ENCODE assay signal across 15 mouse cellular contexts in genomic region chr10:83374045-83374656, GRCm38 (mm10).
"Had no signal": no experiment of that assay in that cellular context is flagged by ENCODE, and none has a peak within 500 bp of the region (broad histone marks: within the 10 kb centered on the region; RNA-seq: fewer than 3 reads in every experiment).

No protein-coding gene starts in this region.

- DNase-seq: kidney, adult 11 months; kidney, postnatal 10 days; left cerebral cortex, postnatal 4 days; lung, postnatal 10 days; lung, postnatal 4 days; midbrain, embryonic 14.5 days; retina, postnatal 1 day; right cerebral cortex, postnatal 14 days; thymus, postnatal 14 days had no signal

- H3K4me2 ChIP-seq: limb, embryonic 13.5 days; neural tube, embryonic 12.5 days had no signal

- H3K4me3 ChIP-seq: limb, embryonic 13.5 days; midbrain, embryonic 10.5 days; myocyte; neural tube, embryonic 12.5 days had no signal

- H3K9me3 ChIP-seq: limb, embryonic 13.5 days; midbrain, embryonic 10.5 days; neural tube, embryonic 12.5 days had no signal

- ATAC-seq: hindbrain, postnatal 0 days had no signal

- H3K9ac ChIP-seq: limb, embryonic 13.5 days; liver, embryonic 14.5 days; neural tube, embryonic 12.5 days had no signal

- H3K27me3 ChIP-seq: limb, embryonic 13.5 days; neural tube, embryonic 12.5 days had no signal

- H3K27ac ChIP-seq: hindbrain, postnatal 0 days; limb, embryonic 13.5 days; liver, embryonic 14.5 days; midbrain, embryonic 10.5 days; neural tube, embryonic 12.5 days had no signal

- H3K4me1 ChIP-seq: limb, embryonic 13.5 days; midbrain, embryonic 10.5 days; neural tube, embryonic 12.5 days had no signal
